Mouse (Mus musculus): ENCODE results near the gene Lrif1.
"Not testable (repeated sequence)": the region's sequence is repeated elsewhere in the genome, so short reads cannot be mapped to it uniquely, and the experiment has no call there.

The Lrif1 gene

GRCm38 (mm10) chr3:106684830-106685229 is at the start of gene Lrif1:
Lrif1 (plus strand) TSS chr3:106684987.
- peak; percentile 90 for DNase-seq

DNA sequence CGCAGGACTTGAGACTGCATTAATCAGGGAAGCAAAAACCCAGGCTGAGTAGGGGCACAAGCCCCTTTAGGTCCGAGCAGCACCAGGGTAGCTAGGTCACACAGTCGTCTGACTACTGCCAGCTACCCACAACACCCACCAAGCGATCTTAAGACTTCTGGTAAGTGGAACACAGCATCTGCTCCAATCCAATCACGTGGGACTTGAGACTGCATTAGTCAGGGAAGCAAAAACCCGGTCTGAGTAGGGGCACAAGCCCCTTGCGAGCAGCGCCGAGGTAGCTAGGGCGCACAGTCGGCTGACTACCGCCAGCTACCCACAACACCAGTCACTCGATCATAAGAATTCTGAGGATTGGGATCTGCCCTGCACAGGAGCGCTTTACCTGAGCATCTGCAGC is 12.0 kb upstream of the Lrif1 start:
- DNase-seq: not testable (repeated sequence)

DNA sequence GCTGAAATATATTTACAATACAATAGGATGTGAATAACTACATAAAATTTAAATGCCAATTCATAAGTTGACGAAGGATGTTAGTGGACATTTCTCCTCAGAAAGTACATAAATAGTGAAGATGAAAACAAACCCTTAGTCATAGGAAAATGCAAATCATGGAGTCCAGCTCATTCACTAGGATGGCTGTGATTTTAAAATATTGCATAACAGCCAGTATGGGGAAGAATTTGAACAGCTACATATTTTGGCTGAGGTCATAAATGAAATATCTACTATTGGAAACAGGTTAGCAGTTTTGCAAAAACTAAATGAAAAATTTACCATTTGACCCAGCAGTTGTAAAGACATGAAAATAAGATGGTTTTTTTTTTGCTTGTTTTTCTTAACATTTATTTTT is 594 bp downstream of the Lrif1 start:
- DNase-seq: no peak

- DNase-seq: peak; percentile 99
These were observed 36.7 kb downstream of the Lrif1 start for GRCm38 (mm10) chr3:106721397-106722027.

DNA sequence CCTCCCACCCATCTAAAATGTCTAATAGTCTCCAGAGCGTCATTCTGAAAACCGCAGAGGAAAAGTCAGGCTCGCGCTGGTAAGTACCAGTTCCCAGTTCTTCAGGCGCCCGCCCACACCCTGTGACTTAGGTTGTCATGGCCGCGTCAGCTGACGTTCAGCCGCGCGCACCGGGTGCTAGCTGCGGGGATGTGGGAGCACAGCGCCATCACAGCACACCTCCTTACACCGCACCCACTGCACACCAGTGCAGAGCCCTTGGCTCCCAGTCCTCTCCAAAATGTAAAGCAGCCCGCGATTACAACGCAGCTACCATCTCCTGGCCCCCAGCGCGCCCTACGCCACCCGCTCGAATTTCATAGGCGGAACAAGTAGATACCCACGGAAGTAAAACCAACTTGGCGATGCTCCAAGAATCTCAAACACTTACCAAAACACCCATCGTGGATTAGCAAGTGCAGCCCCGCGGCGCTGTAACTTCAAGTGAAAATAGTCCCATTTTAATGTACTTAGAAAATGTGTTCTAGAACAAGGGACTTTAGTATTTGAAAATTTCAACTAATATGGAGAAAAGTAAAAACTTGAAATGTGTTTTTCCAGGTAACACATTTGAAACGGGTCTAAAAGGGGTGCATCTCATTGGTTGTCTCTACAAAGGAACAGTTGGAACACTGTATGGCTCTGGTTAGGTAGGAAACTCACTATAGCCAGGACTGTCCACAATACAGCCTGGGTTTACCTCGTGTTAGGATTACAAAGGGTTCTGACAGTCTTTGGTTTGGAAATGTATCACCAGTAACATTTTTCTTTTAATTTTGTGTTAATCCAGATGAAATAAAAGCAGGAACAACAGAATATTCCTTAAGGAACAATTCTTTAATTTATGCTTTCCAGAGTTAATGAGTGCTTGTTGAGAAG is 37.5 kb downstream of the Lrif1 start:
- DNase-seq: peak; percentile 94

- no peak for DNase-seq
These were observed 71.1 kb downstream of the Lrif1 start for GRCm38 (mm10) chr3:106755898-106756297.

- no peak for DNase-seq
These were observed 87.0 kb downstream of the Lrif1 start for GRCm38 (mm10) chr3:106771834-106772233.

- DNase-seq: no peak
These were observed 100.3 kb downstream of the Lrif1 start for GRCm38 (mm10) chr3:106785130-106785529.

Measured in layer of hippocampus, adult 9-11 months (tissue).